Mouse (Mus musculus) left cerebral cortex, adult 9 months (tissue): ENCODE results near the gene B4galt3.

Source experiments
- DNase-seq, 2 experiments: peaks; one replicate each; pipeline ENCODE4 v3.0.0; 2022; ENCODE audit warnings: low spot score in 2 of 2

Gene B4galt3

GRCm38 (mm10) chr1:171269848-171270572 lies at the start of gene B4galt3:
TSS of gene B4galt3 (plus strand) at chr1:171270328.
- DNase-seq, result peak; percentile 83 to 96

GRCm38 (mm10) chr1:171220871-171221270 lies 49.3 kb upstream of the B4galt3 start:
- DNase-seq, result peak; percentile 65 to 90

GRCm38 (mm10) chr1:171221281-171222193 lies 48.6 kb upstream of the B4galt3 start:
- peak in 1 of 2 experiments; percentile 14 for DNase-seq

GRCm38 (mm10) chr1:171222238-171223155 lies 47.6 kb upstream of the B4galt3 start, which contains the start of gene Tomm40l:
TSS of gene Tomm40l (minus strand) at chr1:171222514.
- peak; percentile 98 to 99 for DNase-seq

- no peak for DNase-seq
Observed at GRCm38 (mm10) chr1:171223168-171223567, 47.0 kb upstream of the B4galt3 start.

GRCm38 (mm10) chr1:171223796-171224195 lies 46.3 kb upstream of the B4galt3 start:
- DNase-seq, result no peak

- no peak for DNase-seq
Observed at GRCm38 (mm10) chr1:171224857-171225256, 45.3 kb upstream of the B4galt3 start, which contains the start of gene Apoa2. TSS of gene Apoa2 (plus strand) at chr1:171225054.

GRCm38 (mm10) chr1:171226780-171227179 lies 43.3 kb upstream of the B4galt3 start:
- no peak for DNase-seq

GRCm38 (mm10) chr1:171227879-171228278 lies 42.2 kb upstream of the B4galt3 start:
- DNase-seq, result no peak

GRCm38 (mm10) chr1:171229750-171230149 lies 40.4 kb upstream of the B4galt3 start:
- DNase-seq, result no peak

GRCm38 (mm10) chr1:171230215-171230614 lies 39.9 kb upstream of the B4galt3 start:
- no peak for DNase-seq

GRCm38 (mm10) chr1:171231844-171232243 lies 38.3 kb upstream of the B4galt3 start:
- no peak for DNase-seq

GRCm38 (mm10) chr1:171232348-171232747 lies 37.8 kb upstream of the B4galt3 start:
- no peak for DNase-seq

GRCm38 (mm10) chr1:171232800-171233730 lies 37.1 kb upstream of the B4galt3 start:
- no peak for DNase-seq

GRCm38 (mm10) chr1:171234126-171234525 lies 36.0 kb upstream of the B4galt3 start, which contains the start of gene Fcer1g:
TSS of gene Fcer1g (minus strand) at chr1:171234365.
- no peak for DNase-seq

GRCm38 (mm10) chr1:171234538-171234937 lies 35.6 kb upstream of the B4galt3 start:
- no peak for DNase-seq

GRCm38 (mm10) chr1:171235791-171236190 lies 34.3 kb upstream of the B4galt3 start:
- no peak for DNase-seq

- no peak for DNase-seq
Observed at GRCm38 (mm10) chr1:171237438-171237837, 32.7 kb upstream of the B4galt3 start.

- no peak for DNase-seq
Observed at GRCm38 (mm10) chr1:171238463-171238862, 31.7 kb upstream of the B4galt3 start.
